Mouse (Mus musculus): Measurements from ENCODE around the gene Ihh. TPM values are rescaled to one million over a fixed set of nuclear protein-coding genes. Genes with fewer than 3 reads are reported as not detected.

Gene Ihh
- polyA plus RNA-seq, 1 experiment from 2014 or later: 0.19 TPM

GRCm38 (mm10) chr1:74962126-74962852 lies 10.8 kb upstream of the Ihh start:
- H3K4me1 ChIP-seq: peaks cover 6% of the 10 kb centered on the region; the same call in 1 of the 2 replicates
- H3K9ac ChIP-seq: no peak overlapping the region
- no peak for ATAC-seq (ENCODE audit: low FRiP score)
- no peak overlapping the region for H3K4me3 ChIP-seq (replicated peaks)
- peaks cover 25% of the 10 kb centered on the region for H3K27me3 ChIP-seq
- no peaks in the 10 kb centered on the region for H3K36me3 ChIP-seq (replicated peaks)
- H3K27ac ChIP-seq: no peak overlapping the region
- WGBS: 83% methylated on average over 5 of the region's 5 CpGs
- no peak overlapping the region for H3K4me2 ChIP-seq
- no peaks in the 10 kb centered on the region for H3K9me3 ChIP-seq

DNA sequence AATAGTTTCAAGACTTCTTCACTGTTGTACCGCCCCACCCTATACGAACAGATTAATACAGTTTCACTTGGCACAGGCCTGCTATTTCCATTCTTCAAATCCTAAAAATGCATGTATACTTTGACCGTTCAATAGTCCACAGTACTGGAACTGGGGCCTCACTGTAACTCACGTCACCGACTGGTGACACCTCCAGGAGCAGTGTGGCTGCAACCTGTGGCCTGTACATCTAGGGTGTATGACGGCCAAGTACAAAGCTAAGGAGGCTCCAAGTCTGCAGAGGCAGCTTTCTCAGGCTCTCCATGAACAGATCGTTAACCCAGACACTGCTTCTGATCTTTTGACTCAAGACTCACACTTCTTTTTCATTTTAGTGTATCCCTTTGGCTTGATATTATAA lies 10.2 kb upstream of the Ihh start:
- H3K9me3 ChIP-seq: no peaks in the 10 kb centered on the region
- no peak overlapping the region for H3K4me2 ChIP-seq
- no peak overlapping the region for H3K4me3 ChIP-seq (replicated peaks)
- H3K4me1 ChIP-seq: peaks cover 6% of the 10 kb centered on the region; the same call in 1 of the 2 replicates
- no peak overlapping the region for H3K9ac ChIP-seq
- peaks cover 28% of the 10 kb centered on the region for H3K27me3 ChIP-seq
- no peaks in the 10 kb centered on the region for H3K36me3 ChIP-seq (replicated peaks)
- WGBS: 90% methylated on average over 7 of the region's 7 CpGs
- ATAC-seq (ENCODE audit: low FRiP score): no peak
- no peak overlapping the region for H3K27ac ChIP-seq

DNA sequence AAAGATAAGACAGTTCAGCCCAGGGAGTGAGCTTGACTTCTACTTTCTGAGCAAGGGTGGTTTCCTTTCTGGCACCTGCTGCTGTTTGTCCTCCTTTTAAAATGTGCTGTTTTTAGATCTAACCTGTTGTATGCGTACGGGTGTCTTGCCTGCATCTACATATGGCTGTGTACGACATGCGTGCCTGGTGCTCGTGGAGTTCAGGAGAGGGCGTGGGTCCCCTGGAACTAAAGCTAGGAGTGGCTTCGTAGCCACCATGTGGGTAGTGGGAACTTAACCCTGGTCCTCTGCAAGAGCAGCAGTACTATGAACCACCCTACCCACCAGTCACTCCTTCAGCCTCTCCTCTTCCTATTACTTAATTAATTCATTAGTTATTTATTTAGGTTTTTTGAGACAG lies 8.6 kb upstream of the Ihh start:
- 92% methylated on average over 7 of the region's 7 CpGs for WGBS
- H3K9me3 ChIP-seq: no peaks in the 10 kb centered on the region
- H3K27ac ChIP-seq: no peak overlapping the region
- no peaks in the 10 kb centered on the region for H3K36me3 ChIP-seq (replicated peaks)
- H3K27me3 ChIP-seq: peaks cover 40% of the 10 kb centered on the region
- no peak overlapping the region for H3K4me2 ChIP-seq
- H3K4me3 ChIP-seq (replicated peaks): no peak overlapping the region
- peaks cover 5% of the 10 kb centered on the region; the same call in 1 of the 2 replicates for H3K4me1 ChIP-seq
- no peak overlapping the region for H3K9ac ChIP-seq
- ATAC-seq (ENCODE audit: low FRiP score): no peak

DNA sequence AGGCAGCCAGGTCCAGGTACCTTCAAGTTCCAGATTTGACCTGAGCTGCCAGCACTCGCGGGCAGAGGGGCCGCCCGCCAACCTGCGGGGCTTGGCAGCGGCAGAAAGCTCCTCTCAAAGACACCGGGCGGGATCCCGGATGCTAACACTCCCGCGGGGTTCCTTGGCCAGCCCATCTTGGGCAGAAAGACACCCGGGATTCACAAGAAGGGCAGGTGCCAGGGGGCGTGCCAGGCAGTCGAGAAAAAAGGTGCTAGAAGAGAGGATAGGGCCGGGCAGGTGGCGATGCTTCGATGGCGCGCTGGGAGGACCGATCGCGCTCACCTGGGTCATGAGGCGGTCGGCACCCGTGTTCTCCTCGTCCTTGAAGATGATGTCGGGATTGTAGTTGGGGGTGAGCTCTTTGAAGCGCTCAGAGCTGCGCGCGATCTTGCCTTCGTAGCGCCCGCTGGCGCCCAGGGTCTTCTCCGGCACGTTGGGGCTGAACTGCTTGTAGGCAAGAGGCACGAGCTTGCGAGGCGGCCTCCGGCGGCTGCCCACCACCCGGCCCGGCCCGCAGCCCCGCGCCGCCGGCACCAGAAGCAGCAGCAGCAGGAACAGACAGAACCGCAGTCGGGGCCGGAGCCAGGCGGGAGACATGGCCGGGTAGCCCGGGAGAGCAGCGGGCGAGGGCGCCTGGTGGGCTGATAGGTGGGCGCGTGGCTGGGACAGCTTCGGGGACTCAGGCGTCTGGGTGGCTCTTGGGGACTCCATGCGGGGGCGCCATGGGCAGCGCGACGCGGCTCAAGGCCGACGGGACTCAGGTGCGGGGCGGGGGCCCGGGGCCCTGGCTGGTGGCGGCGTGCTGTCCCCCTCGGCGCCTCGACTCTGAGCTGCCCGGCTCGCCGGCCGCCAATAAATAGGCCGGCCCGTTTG lies 639 bp downstream of the Ihh start:
- Histone ChIP-seq H3K27ac (no peak overlapping the region), H3K4me1 (peaks cover 32% of the 10 kb centered on the region), H3K4me3 (replicated peaks) (peak overlapping the region; percentile 38), H3K9me3 (no peaks in the 10 kb centered on the region), H3K9ac (peak overlapping the region; percentile 36; the same call in 1 of the 2 replicates), H3K36me3 (replicated peaks) (no peaks in the 10 kb centered on the region), H3K27me3 (peaks cover 96% of the 10 kb centered on the region), H3K4me2 (peak overlapping the region; percentile 58)
- ATAC-seq (ENCODE audit: low FRiP score): no peak
- 2% methylated on average over 82 of the region's 84 CpGs for WGBS

DNA sequence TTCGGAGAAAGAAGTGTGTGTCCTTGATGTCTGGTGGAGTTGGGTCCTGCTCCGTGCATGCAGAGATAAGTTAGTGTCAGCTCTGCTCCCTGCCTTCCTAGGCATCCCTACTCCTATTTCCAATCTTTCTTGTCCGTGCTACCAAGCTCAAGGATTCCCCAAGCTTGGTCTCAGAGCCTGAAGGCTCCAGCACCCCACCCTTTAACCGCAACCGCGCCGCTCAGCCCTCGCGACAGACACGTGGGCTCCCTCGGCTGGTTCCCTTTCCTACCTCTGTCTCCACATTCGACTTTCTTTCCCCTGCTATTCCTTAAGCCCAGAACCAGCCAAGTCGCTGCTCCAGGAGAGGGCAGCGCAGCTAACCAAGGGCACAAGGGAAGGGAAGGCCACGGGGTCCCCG lies 1.4 kb downstream of the Ihh start:
- 3% methylated on average over 16 of the region's 16 CpGs for WGBS
- no peaks in the 10 kb centered on the region for H3K9me3 ChIP-seq
- peaks cover 99% of the 10 kb centered on the region for H3K27me3 ChIP-seq
- no peak for ATAC-seq (ENCODE audit: low FRiP score)
- no peaks in the 10 kb centered on the region for H3K36me3 ChIP-seq (replicated peaks)
- H3K9ac ChIP-seq: no peak overlapping the region
- no peak overlapping the region for H3K27ac ChIP-seq
- peak overlapping the region; percentile 38 for H3K4me3 ChIP-seq (replicated peaks)
- peaks cover 32% of the 10 kb centered on the region for H3K4me1 ChIP-seq
- H3K4me2 ChIP-seq: no peak overlapping the region

- H3K9ac ChIP-seq: no peak overlapping the region
- WGBS: 4% methylated on average over 24 of the region's 24 CpGs
- no peaks in the 10 kb centered on the region for H3K9me3 ChIP-seq
- H3K4me3 ChIP-seq (replicated peaks): no peak overlapping the region
- no peaks in the 10 kb centered on the region for H3K36me3 ChIP-seq (replicated peaks)
- no peak overlapping the region for H3K27ac ChIP-seq
- H3K4me2 ChIP-seq: no peak overlapping the region
- H3K4me1 ChIP-seq: peaks cover 32% of the 10 kb centered on the region
- ATAC-seq (ENCODE audit: low FRiP score): no peak
- peaks cover 99% of the 10 kb centered on the region for H3K27me3 ChIP-seq
Measured at GRCm38 (mm10) chr1:74949666-74950050, 1.8 kb downstream of the Ihh start.

GRCm38 (mm10) chr1:74948784-74949665 lies 2.4 kb downstream of the Ihh start:
- Histone ChIP-seq H3K9me3 (no peaks in the 10 kb centered on the region), H3K4me2 (peak overlapping the region; percentile 58), H3K4me1 (peaks cover 32% of the 10 kb centered on the region), H3K9ac (no peak overlapping the region), H3K27ac (no peak overlapping the region), H3K36me3 (replicated peaks) (no peaks in the 10 kb centered on the region), H3K4me3 (replicated peaks) (0 out of 2 replicates have a peak overlapping the region, but pooled peaks have one; percentile 35), H3K27me3 (peaks cover 100% of the 10 kb centered on the region)
- ATAC-seq (ENCODE audit: low FRiP score): peak; percentile 65
- 3% methylated on average over 20 of the region's 20 CpGs for WGBS

DNA sequence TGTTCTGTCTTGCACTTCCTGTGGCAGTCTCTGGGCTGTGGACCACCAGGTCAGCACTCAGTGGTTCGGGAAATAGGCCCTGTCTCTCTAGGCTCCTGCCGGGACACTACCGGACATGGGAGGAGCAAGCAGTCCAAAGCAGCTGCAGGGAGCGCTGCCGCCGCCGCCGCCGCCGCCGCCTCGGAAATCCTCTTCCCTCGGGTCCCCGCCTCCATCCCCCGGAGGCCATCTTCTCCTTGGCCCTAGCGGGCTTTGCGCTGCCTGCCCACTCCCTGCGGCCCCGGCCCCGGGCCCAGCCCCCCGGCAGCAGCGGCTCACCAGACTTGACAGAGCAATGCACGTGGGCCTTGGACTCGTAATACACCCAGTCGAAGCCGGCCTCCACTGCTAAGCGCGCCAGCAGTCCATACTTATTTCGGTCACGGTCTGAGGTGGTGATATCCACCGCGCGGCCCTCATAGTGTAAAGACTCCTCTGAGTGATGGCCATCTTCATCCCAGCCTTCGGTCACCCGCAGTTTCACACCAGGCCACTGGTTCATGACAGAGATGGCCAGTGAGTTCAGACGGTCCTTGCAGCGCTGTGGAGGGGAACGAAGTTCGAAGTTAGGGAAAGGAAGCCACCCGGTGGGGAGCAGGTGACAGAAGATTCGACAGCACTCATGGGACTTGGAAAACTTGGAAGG lies 3.3 kb downstream of the Ihh start:
- peak overlapping the region; percentile 58 for H3K4me2 ChIP-seq
- H3K9me3 ChIP-seq: no peaks in the 10 kb centered on the region
- H3K4me3 ChIP-seq (replicated peaks): peak overlapping the region; percentile 35
- under 1% methylated on average over 41 of the region's 41 CpGs for WGBS
- peak overlapping the region; percentile 45; the same call in 1 of the 2 replicates for H3K9ac ChIP-seq
- H3K36me3 ChIP-seq (replicated peaks): no peaks in the 10 kb centered on the region
- no peak overlapping the region for H3K27ac ChIP-seq
- peaks cover 32% of the 10 kb centered on the region for H3K4me1 ChIP-seq
- peak; percentile 24 for ATAC-seq (ENCODE audit: low FRiP score)
- peaks cover 100% of the 10 kb centered on the region for H3K27me3 ChIP-seq

GRCm38 (mm10) chr1:74941651-74942360 lies 9.7 kb downstream of the Ihh start:
- Histone ChIP-seq H3K9ac (no peak overlapping the region), H3K27me3 (peaks cover 80% of the 10 kb centered on the region), H3K4me2 (no peak overlapping the region), H3K27ac (no peak overlapping the region), H3K36me3 (replicated peaks) (no peaks in the 10 kb centered on the region), H3K9me3 (no peaks in the 10 kb centered on the region), H3K4me3 (replicated peaks) (no peak overlapping the region), H3K4me1 (no peaks in the 10 kb centered on the region)
- 59% methylated on average over 12 of the region's 12 CpGs for WGBS
- no peak for ATAC-seq (ENCODE audit: low FRiP score)

GRCm38 (mm10) chr1:74939762-74940161 lies 11.7 kb downstream of the Ihh start:
- no peak for ATAC-seq (ENCODE audit: low FRiP score)
- Histone ChIP-seq H3K9ac (no peak overlapping the region), H3K9me3 (no peaks in the 10 kb centered on the region), H3K4me3 (replicated peaks) (no peak overlapping the region), H3K36me3 (replicated peaks) (no peaks in the 10 kb centered on the region), H3K4me2 (no peak overlapping the region), H3K27me3 (peaks cover 67% of the 10 kb centered on the region), H3K4me1 (no peaks in the 10 kb centered on the region), H3K27ac (no peak overlapping the region)
- 2% methylated on average over 3 of the region's 3 CpGs for WGBS

- no peaks in the 10 kb centered on the region for H3K36me3 ChIP-seq (replicated peaks)
- no peak for ATAC-seq (ENCODE audit: low FRiP score)
- peaks cover 63% of the 10 kb centered on the region for H3K27me3 ChIP-seq
Measured at GRCm38 (mm10) chr1:74936221-74936830, 15.1 kb downstream of the Ihh start.

More at GRCm38 (mm10) chr1:74936221-74936830, 15.1 kb downstream of the Ihh start:
- no peak overlapping the region for H3K27ac ChIP-seq
- H3K4me2 ChIP-seq: no peak overlapping the region
- no peak overlapping the region for H3K4me3 ChIP-seq (replicated peaks)
- H3K4me1 ChIP-seq: no peaks in the 10 kb centered on the region
- WGBS: 35% methylated on average over 12 of the region's 12 CpGs
- H3K9ac ChIP-seq: no peak overlapping the region
- H3K9me3 ChIP-seq: no peaks in the 10 kb centered on the region
